Mouse (Mus musculus) ovary, postnatal 10 days (tissue): ENCODE results near the gene Trim13.

Source experiments
- DNase-seq: peaks from one replicate; pipeline ENCODE4 v3.0.0; 2022; ENCODE audit warnings: low spot score

Gene Trim13

GRCm38 (mm10) chr14:61613319-61613718 is 15.3 kb downstream of the Trim13 start:
- no peak for DNase-seq

- no peak for DNase-seq
Observed at GRCm38 (mm10) chr14:61620371-61620770, 22.3 kb downstream of the Trim13 start.

- DNase-seq: no peak
Observed at GRCm38 (mm10) chr14:61635969-61636368, 37.9 kb downstream of the Trim13 start.

- DNase-seq: no peak
Observed at GRCm38 (mm10) chr14:61642668-61643067, 44.6 kb downstream of the Trim13 start.

- no peak for DNase-seq
Observed at GRCm38 (mm10) chr14:61645547-61645946, 47.5 kb downstream of the Trim13 start.

- peak; percentile 27 for DNase-seq
Observed at GRCm38 (mm10) chr14:61647182-61647880, 49.3 kb downstream of the Trim13 start.

- peak; percentile 35 for DNase-seq
Observed at GRCm38 (mm10) chr14:61647881-61648684, 50.0 kb downstream of the Trim13 start.

GRCm38 (mm10) chr14:61648685-61649504 is 50.8 kb downstream of the Trim13 start:
- peak; percentile 86 for DNase-seq

GRCm38 (mm10) chr14:61650291-61650960 is 52.4 kb downstream of the Trim13 start:
- no peak for DNase-seq
